18 mouse cellular contexts compared by ENCODE assay signal in the genomic region with DNA sequence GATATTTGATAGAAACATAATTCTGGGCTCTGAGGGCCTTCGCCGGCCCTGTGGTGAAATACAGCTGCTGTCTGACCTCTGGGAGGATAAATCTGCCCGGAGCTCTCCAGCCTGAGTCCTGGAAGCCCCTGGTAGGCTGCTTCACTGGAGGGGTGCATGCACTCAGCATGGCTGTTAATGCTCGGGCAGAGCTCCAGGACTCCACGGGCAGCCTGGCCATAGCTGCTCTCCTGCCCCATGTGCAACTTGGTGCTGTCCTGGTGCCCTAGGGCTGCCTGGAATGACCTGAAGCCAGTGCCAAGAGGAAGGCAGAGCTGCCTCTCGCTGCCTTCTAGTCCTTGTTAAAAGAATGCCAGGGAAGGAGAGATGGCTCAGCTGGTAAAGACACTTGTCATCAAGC.
DNase-seq lines count a peak whose midpoint lies in the region; ATAC-seq lines count a peak whose summit lies in the region.
"Had no signal": no experiment of that assay in that cellular context is flagged by ENCODE, and none has a peak within 500 bp of the region (broad histone marks: within the 10 kb centered on the region; RNA-seq: fewer than 3 reads in every experiment).

No protein-coding gene starts in this region.

- peaks cover 3% of the 10 kb centered on the region; the same call in 1 of the 2 replicates for H3K9me3 ChIP-seq in forebrain, embryonic 10.5 days
- H3K9me3 ChIP-seq in forebrain, embryonic 13.5 days (replicated peaks), result no peaks in the 10 kb centered on the region
- H3K9me3 ChIP-seq: limb, embryonic 10.5 days; liver, embryonic 15.5 days; neural tube, embryonic 13.5 days had no signal

- peak; percentile 38 for DNase-seq in adrenal gland, adult 2 months
- DNase-seq in adrenal gland, postnatal 25 days, result no peak
- no peak for DNase-seq in forebrain, embryonic 10.5 days (ENCODE audit: extremely low spot score, low spot score)
- DNase-seq in kidney, postnatal 4 days, result peak; percentile 41 to 58
- no peak for DNase-seq in kidney, postnatal 14 days
- DNase-seq in cerebellum, postnatal 36 days, result peak; percentile 11 to 20
- DNase-seq in Muller cell, postnatal 12 days (ENCODE audit: inconsistent ontology term), result no peak
- DNase-seq: forebrain, postnatal 0 days; gastrocnemius, postnatal 14 days; retina, postnatal 1 day; thymus, postnatal 25 days had no signal

- H3K27me3 ChIP-seq in forebrain, embryonic 10.5 days (ENCODE audit: poor library complexity, severe bottlenecking), result peaks cover 13% of the 10 kb centered on the region; the same call in 1 of the 2 replicates
- H3K27me3 ChIP-seq in forebrain, embryonic 13.5 days, result no peaks in the 10 kb centered on the region; the same call in 1 of the 2 replicates
- H3K27me3 ChIP-seq: liver, embryonic 15.5 days had no signal

- no peak overlapping the region for H3K4me3 ChIP-seq in forebrain, embryonic 10.5 days
- no peak overlapping the region for H3K4me3 ChIP-seq in forebrain, embryonic 13.5 days
- H3K4me3 ChIP-seq: limb, embryonic 10.5 days; liver, embryonic 15.5 days; neural tube, embryonic 13.5 days had no signal

- WGBS in forebrain, embryonic 10.5 days, result 65% methylated on average over 6 of the region's 6 CpGs
- 65% methylated on average over 6 of the region's 6 CpGs for WGBS in forebrain, embryonic 13.5 days

- H3K27ac ChIP-seq in forebrain, embryonic 10.5 days, result peak overlapping the region; percentile 63
- H3K27ac ChIP-seq in forebrain, embryonic 13.5 days, result no peak overlapping the region
- H3K27ac ChIP-seq: hindbrain, postnatal 0 days; limb, embryonic 10.5 days; liver, embryonic 15.5 days; macrophage; neural tube, embryonic 13.5 days had no signal

- H3K9ac ChIP-seq in forebrain, embryonic 13.5 days, result no peak overlapping the region
- H3K9ac ChIP-seq: forebrain, postnatal 0 days; liver, embryonic 15.5 days; neural tube, embryonic 13.5 days had no signal

- no peaks in the 10 kb centered on the region for H3K36me3 ChIP-seq in forebrain, embryonic 10.5 days (replicated peaks)
- H3K36me3 ChIP-seq in forebrain, embryonic 13.5 days (ENCODE audit: poor library complexity, severe bottlenecking), result no peaks in the 10 kb centered on the region
- H3K36me3 ChIP-seq: limb, embryonic 10.5 days; liver, embryonic 15.5 days; neural tube, embryonic 13.5 days had no signal

- H3K4me2 ChIP-seq in forebrain, embryonic 13.5 days, result no peak overlapping the region
- H3K4me2 ChIP-seq: liver, embryonic 15.5 days; neural tube, embryonic 13.5 days had no signal

- H3K4me1 ChIP-seq in forebrain, embryonic 10.5 days, result peaks cover 52% of the 10 kb centered on the region
- peaks cover 12% of the 10 kb centered on the region for H3K4me1 ChIP-seq in forebrain, embryonic 13.5 days

- ATAC-seq in forebrain, embryonic 13.5 days, result no peak
- ATAC-seq: forebrain, postnatal 0 days; hindbrain, postnatal 0 days; midbrain, embryonic 16.5 days had no signal

Comparison
In these comparisons a context has a peak if more than half of its experiments do, and no peak if none do; other contexts are left out.
1. DNase-seq: peak in adrenal gland, adult 2 months (single experiment), kidney, postnatal 4 days (2 of 2) and cerebellum, postnatal 36 days (2 of 2); none in adrenal gland, postnatal 25 days (single experiment), forebrain, embryonic 10.5 days (single experiment), kidney, postnatal 14 days (single experiment) and Muller cell, postnatal 12 days (single experiment).